Mouse (Mus musculus) urinary bladder, postnatal 10 days (tissue): ENCODE measurements around the gene Dpm3.
"Not testable (repeated sequence)": the region's sequence is repeated elsewhere in the genome, so short reads cannot be mapped to it uniquely, and the experiment has no call there.

Source experiments
- DNase-seq: peaks from one replicate; pipeline ENCODE4 v3.0.0; 2022; ENCODE audit warnings: low spot score

The Dpm3 gene

GRCm38 (mm10) chr3:89259076-89259475 lies at the start of gene Dpm3:
Gene Dpm3, plus strand, starts transcription at chr3:89259358.
- no peak for DNase-seq

GRCm38 (mm10) chr3:89209731-89210130 lies 49.4 kb upstream of the Dpm3 start:
- no peak for DNase-seq

GRCm38 (mm10) chr3:89210162-89210561 lies 49.0 kb upstream of the Dpm3 start:
- DNase-seq: no peak

- no peak for DNase-seq
Measured at GRCm38 (mm10) chr3:89210731-89211130, 48.4 kb upstream of the Dpm3 start.

- peak; percentile 65 for DNase-seq
Measured at GRCm38 (mm10) chr3:89213803-89214530, 45.2 kb upstream of the Dpm3 start.

GRCm38 (mm10) chr3:89214681-89215411 lies 44.3 kb upstream of the Dpm3 start, which contains the start of gene Thbs3:
Gene Thbs3, plus strand, starts transcription at chr3:89215180.
- DNase-seq: no peak

- no peak for DNase-seq
Measured at GRCm38 (mm10) chr3:89215853-89216252, 43.3 kb upstream of the Dpm3 start.

- not testable (repeated sequence) for DNase-seq
Measured at GRCm38 (mm10) chr3:89216407-89216806, 42.8 kb upstream of the Dpm3 start.

GRCm38 (mm10) chr3:89218271-89218670 lies 40.9 kb upstream of the Dpm3 start:
- no peak for DNase-seq

- no peak for DNase-seq
Measured at GRCm38 (mm10) chr3:89219546-89219945, 39.6 kb upstream of the Dpm3 start.

GRCm38 (mm10) chr3:89221167-89221566 lies 38.0 kb upstream of the Dpm3 start:
- DNase-seq: no peak

- no peak for DNase-seq
Measured at GRCm38 (mm10) chr3:89224796-89225195, 34.4 kb upstream of the Dpm3 start.

- no peak for DNase-seq
Measured at GRCm38 (mm10) chr3:89225321-89225815, 33.8 kb upstream of the Dpm3 start.

- DNase-seq: no peak
Measured at GRCm38 (mm10) chr3:89225918-89226317, 33.2 kb upstream of the Dpm3 start.

- no peak for DNase-seq
Measured at GRCm38 (mm10) chr3:89226361-89226760, 32.8 kb upstream of the Dpm3 start.

- DNase-seq: no peak
Measured at GRCm38 (mm10) chr3:89226900-89227299, 32.3 kb upstream of the Dpm3 start, which contains the start of gene Mtx1. Gene Mtx1, minus strand, starts transcription at chr3:89227088.

GRCm38 (mm10) chr3:89227307-89228179 lies 31.6 kb upstream of the Dpm3 start:
- peak; percentile 48 for DNase-seq

GRCm38 (mm10) chr3:89228180-89228549 lies 31.0 kb upstream of the Dpm3 start:
- DNase-seq: peak; percentile 63

GRCm38 (mm10) chr3:89228836-89229235 lies 30.3 kb upstream of the Dpm3 start, which contains the start of gene Muc1:
Gene Muc1, plus strand, starts transcription at chr3:89229057.
- no peak for DNase-seq

- no peak for DNase-seq
Measured at GRCm38 (mm10) chr3:89229276-89229675, 29.9 kb upstream of the Dpm3 start.

GRCm38 (mm10) chr3:89230561-89230960 lies 28.6 kb upstream of the Dpm3 start:
- DNase-seq: no peak

- no peak for DNase-seq
Measured at GRCm38 (mm10) chr3:89231345-89231744, 27.8 kb upstream of the Dpm3 start.
